Mouse (Mus musculus) kidney, postnatal 14 days (tissue): ENCODE results near the gene Gm21977.
"Not testable (repeated sequence)": the region's sequence is repeated elsewhere in the genome, so short reads cannot be mapped to it uniquely, and the experiment has no call there.

Experiments used
- DNase-seq: peaks from one replicate; pipeline ENCODE4 v3.0.0; 2022; ENCODE audit warnings: mixed read lengths

The Gm21977 gene

GRCm38 (mm10) chr14:42853377-42853776 lies at the start of gene Gm21977:
Gm21977 (minus strand) TSS chr14:42853477.
- not testable (repeated sequence) for DNase-seq
